Mouse (Mus musculus): Measurements from ENCODE around the gene Gm7168.
"Not testable (repeated sequence)": the region's sequence is repeated elsewhere in the genome, so short reads cannot be mapped to it uniquely, and the experiment has no call there.

Gene Gm7168

DNA sequence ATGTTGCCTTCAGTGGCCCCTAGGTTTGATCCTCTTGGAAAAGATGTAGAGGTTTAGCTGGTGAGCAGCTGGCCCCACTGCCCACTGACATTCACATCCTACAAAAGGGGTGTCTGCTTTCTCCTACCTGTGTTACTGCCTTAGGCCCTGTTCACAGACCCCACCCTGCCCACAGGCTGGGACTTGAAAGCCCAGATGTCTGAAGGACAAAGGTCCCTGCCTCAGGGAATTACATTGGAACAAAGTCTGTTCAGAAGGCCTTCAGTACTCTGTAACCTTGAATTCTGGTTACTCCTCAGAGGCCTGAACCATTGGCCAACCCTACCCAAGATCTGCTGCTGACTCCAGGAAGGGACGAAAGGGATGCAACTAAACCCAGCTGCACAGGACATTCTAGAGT lies 39.5 kb downstream of the Gm7168 start:
- peak; percentile 14 for DNase-seq (ENCODE audit: low read depth, low spot score)

DNA sequence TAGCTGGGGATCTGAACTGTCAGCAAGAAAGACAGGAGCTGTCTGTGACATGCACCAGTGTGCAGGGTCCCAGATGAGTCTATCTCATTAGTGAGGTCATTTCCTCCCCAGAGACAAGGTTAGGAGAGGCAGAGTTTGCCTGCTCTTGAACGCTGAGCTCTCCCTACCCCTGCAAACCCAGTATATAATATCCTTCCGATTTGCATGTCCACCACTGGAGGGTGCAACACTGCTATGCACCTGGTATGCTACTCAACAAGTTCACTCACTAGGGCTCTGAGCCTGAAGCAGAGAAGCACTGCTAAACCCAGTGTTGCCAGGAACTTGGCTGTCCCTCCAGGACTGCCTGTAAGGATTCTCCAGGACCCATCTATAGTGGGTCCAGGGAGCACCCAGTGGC lies 45.3 kb downstream of the Gm7168 start:
- not testable (repeated sequence) for DNase-seq (ENCODE audit: low read depth, low spot score)
